ENCODE assay signal across 8 mouse cellular contexts in the genomic region with DNA sequence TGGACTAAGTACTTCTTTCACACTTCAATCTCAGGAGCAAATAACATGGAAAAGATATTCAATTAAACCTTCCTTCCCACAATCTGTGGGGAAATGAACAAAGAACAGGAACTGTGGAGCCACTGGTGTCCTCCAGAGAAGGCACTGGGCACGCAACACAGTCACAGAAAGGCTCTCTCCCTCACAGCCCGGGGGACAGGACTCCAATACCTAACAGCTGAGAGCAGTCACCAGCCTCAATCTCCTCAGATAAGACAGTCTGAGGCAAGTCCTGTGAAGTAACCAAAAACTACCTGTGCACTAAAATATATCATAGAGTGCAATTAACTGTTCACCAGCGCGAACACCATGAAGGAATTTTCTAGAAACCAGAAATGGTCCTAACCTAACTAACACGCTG. TPM values are rescaled to one million over a fixed set of nuclear protein-coding genes. Genes with fewer than 3 reads are reported as not detected.
DNase-seq lines count a peak whose midpoint lies in the region; ATAC-seq and TF ChIP-seq lines count a peak whose summit lies in the region.

No protein-coding gene starts in this region.

- H3K9me3 ChIP-seq in liver, embryonic 12.5 days (replicated peaks) = no peaks in the 10 kb centered on the region
- H3K9me3 ChIP-seq in stomach, postnatal 0 days (ENCODE audit: control insufficient read depth, low read length) = no peaks in the 10 kb centered on the region

- no peak overlapping the region for H3K9ac ChIP-seq in liver, embryonic 12.5 days
- peak overlapping the region; percentile 76; the same call in 1 of the 2 replicates for H3K9ac ChIP-seq in stomach, postnatal 0 days (ENCODE audit: low read length)

- H3K36me3 ChIP-seq in spleen, adult 2 months (ENCODE audit: control insufficient read depth, insufficient read depth, low read length) = no peaks in the 10 kb centered on the region
- no peaks in the 10 kb centered on the region for H3K36me3 ChIP-seq in liver, embryonic 12.5 days
- no peaks in the 10 kb centered on the region for H3K36me3 ChIP-seq in stomach, postnatal 0 days (ENCODE audit: control insufficient read depth, insufficient read depth, low read length)

- no peak for TF ChIP-seq POLR2A in spleen, adult 2 months (IDR thresholded peaks at IDR 0.05; ENCODE audit: low read depth, low read length)

- no peaks in the 10 kb centered on the region for H3K27me3 ChIP-seq in spleen, adult 2 months (ENCODE audit: control insufficient read depth, insufficient read depth, low read length)
- peaks cover 52% of the 10 kb centered on the region for H3K27me3 ChIP-seq in liver, embryonic 12.5 days (replicated peaks)
- no peaks in the 10 kb centered on the region for H3K27me3 ChIP-seq in stomach, postnatal 0 days (ENCODE audit: control insufficient read depth, insufficient read depth, low read length)

- WGBS in spleen, adult 2 months = 41% methylated on average over 5 of the region's 5 CpGs
- WGBS in liver, embryonic 12.5 days (ENCODE audit: insufficient replicate concordance) = 55% methylated on average over 5 of the region's 5 CpGs
- WGBS in stomach, postnatal 0 days = 71% methylated on average over 5 of the region's 5 CpGs

- TF ChIP-seq CTCF in spleen, adult 2 months (IDR thresholded peaks at IDR 0.05; ENCODE audit: extremely low read depth, insufficient read depth, insufficient read length, insufficient replicate concordance) = no peak
- TF ChIP-seq CTCF in stomach, postnatal 0 days (IDR thresholded peaks at IDR 0.05; ENCODE audit: low read depth) = no peak

- H3K27ac ChIP-seq in spleen, adult 2 months (ENCODE audit: insufficient read depth, low read length) = peak overlapping the region; percentile 97
- no peak overlapping the region for H3K27ac ChIP-seq in liver, embryonic 12.5 days
- peak overlapping the region; percentile 85; the same call in 1 of the 2 replicates for H3K27ac ChIP-seq in stomach, postnatal 0 days (replicated peaks)

- ATAC-seq in liver, embryonic 12.5 days = no peak
- ATAC-seq in stomach, postnatal 0 days (ENCODE audit: low FRiP score, low TSS enrichment) = no peak

- DNase-seq in adrenal gland, postnatal 14 days = peak; percentile 48
- no peak for DNase-seq in adrenal gland, postnatal 4 days (ENCODE audit: low spot score in 2 of 2)
- DNase-seq in spleen, adult 2 months (ENCODE audit: low read depth in 1 of 2, low spot score in 2 of 2) = no peak
- no peak for DNase-seq in spleen, postnatal 4 days (ENCODE audit: low spot score in 2 of 2)
- DNase-seq in stomach, postnatal 0 days (ENCODE audit: low spot score) = no peak
- DNase-seq in thymus, postnatal 10 days (ENCODE audit: low spot score in 2 of 2) = no peak
- no peak for DNase-seq in retina, embryonic 14.5 days (ENCODE audit: low spot score)

- peaks cover 21% of the 10 kb centered on the region for H3K4me1 ChIP-seq in spleen, adult 2 months (ENCODE audit: control insufficient read depth, insufficient read depth, insufficient read length)
- H3K4me1 ChIP-seq in liver, embryonic 12.5 days = peaks cover 32% of the 10 kb centered on the region
- H3K4me1 ChIP-seq in stomach, postnatal 0 days (replicated peaks; ENCODE audit: control insufficient read depth, insufficient read depth) = no peaks in the 10 kb centered on the region

- no peak for TF ChIP-seq EP300 in stomach, postnatal 0 days (optimal IDR thresholded peaks at IDR 0.05)

- peak overlapping the region; percentile 90 for H3K4me2 ChIP-seq in liver, embryonic 12.5 days
- peak overlapping the region; percentile 98 for H3K4me2 ChIP-seq in stomach, postnatal 0 days (replicated peaks; ENCODE audit: low read depth)

- H3K4me3 ChIP-seq in spleen, adult 2 months (ENCODE audit: extremely low read depth, insufficient read depth, insufficient read length) = peak overlapping the region; percentile 49; the same call in 1 of the 2 replicates
- H3K4me3 ChIP-seq in liver, embryonic 12.5 days = peak overlapping the region; percentile 66; the same call in 1 of the 2 replicates
- peak overlapping the region; percentile 77; the same call in 1 of the 2 replicates for H3K4me3 ChIP-seq in stomach, postnatal 0 days (ENCODE audit: low read depth, low read length)

RNA-seq across cellular contexts. Expression of a gene that starts 1.3 kb away (rescaled TPM):
- total RNA-seq in adrenal gland, postnatal 14 days (2021) = 91.9 and 93.3 TPM in 2 replicates
- 10 to 100 TPM; 41.4 to 41.7 TPM for total RNA-seq in adrenal gland, postnatal 4 days (2021)
- 18.0 and 19.5 TPM in 2 replicates for polyA plus RNA-seq in spleen, adult 2 months (2012; rRNA removed)
- polyA plus RNA-seq in liver, embryonic 12.5 days (2016; fragmentation: Nextera tagmentation; extraction: Ambion mirVana) = 2.8 and 4.1 TPM in 2 replicates
- 10.9 and 11.9 TPM in 2 replicates for polyA plus RNA-seq in stomach, postnatal 0 days (2015; fragmentation: Nextera tagmentation; extraction: Ambion mirVana)
